ENCODE assay signal across 32 mouse cellular contexts in the genomic region with DNA sequence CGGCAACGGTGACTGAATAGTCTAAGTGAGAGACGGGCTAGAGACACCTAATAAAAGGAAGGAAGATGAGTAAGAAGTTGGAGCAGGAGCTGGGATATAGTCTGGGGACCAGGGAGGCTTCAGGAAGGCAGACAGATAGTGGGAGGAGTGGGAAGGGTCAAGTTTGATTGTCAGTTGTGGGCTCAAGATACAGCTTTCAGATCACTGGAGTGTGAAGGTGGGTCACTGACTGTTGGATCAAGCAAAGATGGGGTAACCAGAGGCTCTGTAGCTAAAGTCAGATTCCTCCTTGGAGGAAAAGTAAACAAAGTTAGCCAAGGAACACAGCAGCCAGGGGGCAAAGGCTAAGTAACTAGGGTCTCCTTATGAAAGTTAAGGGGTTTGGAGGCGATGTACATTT.
"Had no signal": no experiment of that assay in that cellular context is flagged by ENCODE, and none has a peak within 500 bp of the region (broad histone marks: within the 10 kb centered on the region; RNA-seq: fewer than 3 reads in every experiment).

No protein-coding gene starts in this region.

- H3K9ac ChIP-seq: heart, embryonic 12.5 days; heart, embryonic 13.5 days; heart, embryonic 15.5 days; hindbrain, embryonic 12.5 days; hindbrain, embryonic 13.5 days; hindbrain, embryonic 14.5 days; hindbrain, embryonic 15.5 days; intestine, embryonic 15.5 days had no signal

- H3K4me1 ChIP-seq: heart, embryonic 12.5 days; heart, embryonic 13.5 days; heart, embryonic 15.5 days; hindbrain, embryonic 10.5 days; hindbrain, embryonic 12.5 days; hindbrain, embryonic 13.5 days; hindbrain, embryonic 15.5 days; intestine, embryonic 15.5 days had no signal

- H3K27ac ChIP-seq: heart, adult 2 months; heart, embryonic 10.5 days; heart, embryonic 13.5 days; heart, embryonic 15.5 days; hindbrain, embryonic 10.5 days; hindbrain, embryonic 12.5 days; hindbrain, embryonic 13.5 days; hindbrain, embryonic 14.5 days; hindbrain, embryonic 15.5 days; hindbrain, postnatal 0 days; intestine, embryonic 15.5 days; layer of hippocampus, adult 2 months; left cerebral cortex, adult 2 months had no signal

- H3K27me3 ChIP-seq: heart, embryonic 12.5 days; heart, embryonic 13.5 days; heart, embryonic 15.5 days; hindbrain, embryonic 12.5 days; hindbrain, embryonic 13.5 days; hindbrain, embryonic 15.5 days; intestine, embryonic 15.5 days had no signal

- H3K36me3 ChIP-seq: heart, embryonic 10.5 days; heart, embryonic 12.5 days; heart, embryonic 13.5 days; heart, embryonic 15.5 days; hindbrain, embryonic 10.5 days; hindbrain, embryonic 12.5 days; hindbrain, embryonic 13.5 days; hindbrain, embryonic 15.5 days; intestine, embryonic 15.5 days had no signal

- H3K4me3 ChIP-seq: heart, adult 2 months; heart, embryonic 10.5 days; heart, embryonic 12.5 days; heart, embryonic 13.5 days; heart, embryonic 15.5 days; hindbrain, embryonic 10.5 days; hindbrain, embryonic 12.5 days; hindbrain, embryonic 13.5 days; hindbrain, embryonic 15.5 days; intestine, embryonic 15.5 days; layer of hippocampus, adult 2 months; left cerebral cortex, adult 2 months had no signal

- H3K4me2 ChIP-seq: heart, embryonic 11.5 days; heart, embryonic 12.5 days; heart, embryonic 13.5 days; heart, embryonic 15.5 days; hindbrain, embryonic 12.5 days; hindbrain, embryonic 13.5 days; hindbrain, embryonic 14.5 days; hindbrain, embryonic 15.5 days; intestine, embryonic 15.5 days had no signal

- DNase-seq: heart, adult 18-20 months; heart, adult 2 months; heart, postnatal 10 days; heart, postnatal 14 days; heart, postnatal 36 days; heart, postnatal 4 days; kidney, adult 11 months; kidney, adult 2 months; kidney, adult 8-10 months; kidney, postnatal 10 days; kidney, postnatal 36 days; kidney, postnatal 4 days; layer of hippocampus, adult 9-11 months; layer of hippocampus, postnatal 36 days had no signal

- ATAC-seq: hindbrain, embryonic 16.5 days; hindbrain, postnatal 0 days; inflammation-experienced regulatory T-cells, adult 6 months; intestine, embryonic 15.5 days; intestine, embryonic 16.5 days; intestine, postnatal 0 days had no signal

- H3K9me3 ChIP-seq: heart, embryonic 10.5 days; heart, embryonic 12.5 days; heart, embryonic 13.5 days; heart, embryonic 15.5 days; hindbrain, embryonic 10.5 days; hindbrain, embryonic 12.5 days; hindbrain, embryonic 13.5 days; hindbrain, embryonic 15.5 days; intestine, embryonic 15.5 days had no signal
